Mouse (Mus musculus): ENCODE measurements at regions not wholly inside any gene's neighbourhood (a gene's known extent, or its start where the extent isn't known, plus 50 kb on each side); places are given as distances from the start of the nearest gene placed in this dataset.

GRCm38 (mm10) chr5:83610777-83611176 lies 255.8 kb upstream of the Tecrl start:
- intact Hi-C loops (cut with DNase I), result no loop called here
- TF ChIP-seq EP300 (IDR thresholded peaks at IDR 0.05; ENCODE audit: insufficient read depth, low read depth, low read length) (no peak), CTCF (IDR thresholded peaks at IDR 0.05) (peak; percentile 50), POLR2A (IDR thresholded peaks at IDR 0.05; ENCODE audit: insufficient read depth, low read depth, low read length) (no peak)
- H3K9ac ChIP-seq (ENCODE audit: low read depth, low read length), result no peak overlapping the region
- H3K79me2 ChIP-seq (replicated peaks; ENCODE audit: control insufficient read depth, insufficient read depth, low read length), result no peaks in the 10 kb centered on the region
- no peak for DNase-seq
- no peaks in the 10 kb centered on the region for H3K36me3 ChIP-seq (ENCODE audit: control insufficient read depth, insufficient read depth, low read length)
- no peak overlapping the region for H3K27ac ChIP-seq
- H3K27me3 ChIP-seq (ENCODE audit: control insufficient read depth, insufficient read depth, low read length), result no peaks in the 10 kb centered on the region
- no peak overlapping the region for H3K4me3 ChIP-seq
- WGBS, result 26% methylated on average over 2 of the region's 2 CpGs
- no peaks in the 10 kb centered on the region for H3K4me1 ChIP-seq (ENCODE audit: control insufficient read depth, insufficient read depth, low read length)

GRCm38 (mm10) chr5:83593289-83593610 lies 238.3 kb upstream of the Tecrl start:
- Histone ChIP-seq H3K9ac (ENCODE audit: low read depth, low read length) (no peak overlapping the region), H3K79me2 (replicated peaks; ENCODE audit: control insufficient read depth, insufficient read depth, low read length) (no peaks in the 10 kb centered on the region), H3K27ac (no peak overlapping the region), H3K4me3 (no peak overlapping the region), H3K4me1 (ENCODE audit: control insufficient read depth, insufficient read depth, low read length) (no peaks in the 10 kb centered on the region), H3K36me3 (ENCODE audit: control insufficient read depth, insufficient read depth, low read length) (no peaks in the 10 kb centered on the region), H3K27me3 (ENCODE audit: control insufficient read depth, insufficient read depth, low read length) (no peaks in the 10 kb centered on the region)
- DNase-seq, result no peak
- intact Hi-C loops (cut with DNase I), result no loop called here
- 70% methylated on average over 1 of the region's 1 CpGs for WGBS
- TF ChIP-seq CTCF (IDR thresholded peaks at IDR 0.05) (no peak), EP300 (IDR thresholded peaks at IDR 0.05; ENCODE audit: insufficient read depth, low read depth, low read length) (no peak), POLR2A (IDR thresholded peaks at IDR 0.05; ENCODE audit: insufficient read depth, low read depth, low read length) (no peak)

- Histone ChIP-seq H3K27ac (no peak overlapping the region), H3K9ac (ENCODE audit: low read depth, low read length) (no peak overlapping the region), H3K27me3 (ENCODE audit: control insufficient read depth, insufficient read depth, low read length) (no peaks in the 10 kb centered on the region), H3K79me2 (replicated peaks; ENCODE audit: control insufficient read depth, insufficient read depth, low read length) (no peaks in the 10 kb centered on the region), H3K36me3 (ENCODE audit: control insufficient read depth, insufficient read depth, low read length) (no peaks in the 10 kb centered on the region), H3K4me1 (ENCODE audit: control insufficient read depth, insufficient read depth, low read length) (no peaks in the 10 kb centered on the region), H3K4me3 (no peak overlapping the region)
- intact Hi-C loops (cut with DNase I), result no loop called here
- no peak for TF ChIP-seq POLR2A (IDR thresholded peaks at IDR 0.05; ENCODE audit: insufficient read depth, low read depth, low read length)
- no peak for TF ChIP-seq EP300 (IDR thresholded peaks at IDR 0.05; ENCODE audit: insufficient read depth, low read depth, low read length)
- TF ChIP-seq CTCF (IDR thresholded peaks at IDR 0.05), result no peak
- no peak for DNase-seq
- WGBS, result 69% methylated on average over 3 of the region's 3 CpGs
Measured at GRCm38 (mm10) chr5:83592587-83593288, 237.7 kb upstream of the Tecrl start.
